Mouse (Mus musculus) gonadal fat pad, adult 2 months (tissue): ENCODE results near the gene Zfp3. TPM values are rescaled to one million over a fixed set of nuclear protein-coding genes. Genes with fewer than 3 reads are reported as not detected.

Experiments
- DNase-seq: peaks from one replicate; pipeline ENCODE4 v3.0.0-alpha.2; 2012; ENCODE audit warnings: low read depth
- polyA plus RNA-seq: library from polyadenylated mRNA; depleted of rRNA; stranded (reverse); fragments of >200 nt; gene quantifications from 2 replicates; pipeline ENCODE4 v1.2.3, GENCODE M21; 2012; rRNA removed

Gene Zfp3
- polyA plus RNA-seq, 1 experiment, result 2.9 TPM

GRCm38 (mm10) chr11:70807630-70808029, 43.6 kb downstream of the Zfp3 start:
- no peak for DNase-seq

- DNase-seq, result no peak
These were observed 44.1 kb downstream of the Zfp3 start for GRCm38 (mm10) chr11:70808101-70808500.

DNA sequence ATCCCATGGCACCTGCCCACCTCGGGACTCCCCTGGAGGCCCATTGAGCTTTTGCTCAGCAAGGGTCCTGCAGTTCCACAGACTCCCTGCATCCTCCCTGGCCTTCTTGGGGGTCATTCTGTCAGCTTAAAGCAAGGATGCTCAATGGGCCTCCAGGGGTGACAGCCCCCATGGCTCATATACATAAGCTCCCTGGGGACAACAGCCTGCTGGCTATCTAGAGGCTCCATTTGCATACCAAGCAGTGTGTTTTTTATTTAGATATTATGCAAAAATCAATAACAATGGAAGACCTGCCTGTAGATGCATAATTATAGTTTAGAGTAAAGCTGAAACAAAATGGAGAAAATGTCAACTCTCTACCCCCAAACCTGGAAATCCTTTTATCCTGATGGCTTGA, 45.0 kb downstream of the Zfp3 start:
- no peak for DNase-seq

- DNase-seq, result no peak
These were observed 47.0 kb downstream of the Zfp3 start for GRCm38 (mm10) chr11:70811041-70811440.

DNA sequence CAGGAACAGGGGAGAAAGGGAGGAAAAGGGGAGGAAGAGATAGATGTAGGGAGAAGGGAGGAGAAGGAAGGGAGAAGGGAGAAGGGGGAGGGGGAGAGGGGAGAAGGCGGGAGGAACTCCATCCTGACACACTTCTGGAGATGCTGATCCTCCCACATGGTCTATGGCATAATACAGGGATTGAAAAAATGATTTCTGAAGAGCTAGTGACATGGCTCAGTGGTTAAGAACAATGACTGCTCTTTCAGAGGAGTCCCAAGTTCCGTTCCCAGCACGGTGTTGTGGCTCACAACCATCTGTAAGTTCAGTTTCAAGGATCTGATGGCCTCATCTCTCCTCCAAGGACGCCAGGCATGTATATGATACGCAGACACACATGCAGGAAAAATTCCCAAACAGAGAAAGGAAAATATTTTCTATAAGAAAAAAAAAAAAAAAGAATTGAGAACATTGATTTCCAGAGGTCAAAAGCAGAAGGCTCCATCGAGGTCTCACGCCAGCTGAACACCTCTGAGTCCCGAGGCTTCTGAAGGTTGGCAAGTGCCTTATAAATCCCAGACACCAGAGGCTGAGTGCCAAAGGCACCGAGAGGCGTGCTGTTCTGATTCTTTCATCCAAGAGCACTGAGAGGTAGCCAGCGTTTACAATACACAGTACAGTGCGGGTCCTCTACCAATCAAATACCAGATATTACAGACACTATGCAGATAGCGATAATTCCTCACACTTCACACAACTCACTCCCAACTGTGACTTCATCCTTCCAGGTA, 47.6 kb downstream of the Zfp3 start:
- DNase-seq, result no peak

GRCm38 (mm10) chr11:70812365-70812764, 48.4 kb downstream of the Zfp3 start, which contains the start of gene Scimp:
TSS of gene Scimp (minus strand) at chr11:70812586.
- DNase-seq, result no peak

DNA sequence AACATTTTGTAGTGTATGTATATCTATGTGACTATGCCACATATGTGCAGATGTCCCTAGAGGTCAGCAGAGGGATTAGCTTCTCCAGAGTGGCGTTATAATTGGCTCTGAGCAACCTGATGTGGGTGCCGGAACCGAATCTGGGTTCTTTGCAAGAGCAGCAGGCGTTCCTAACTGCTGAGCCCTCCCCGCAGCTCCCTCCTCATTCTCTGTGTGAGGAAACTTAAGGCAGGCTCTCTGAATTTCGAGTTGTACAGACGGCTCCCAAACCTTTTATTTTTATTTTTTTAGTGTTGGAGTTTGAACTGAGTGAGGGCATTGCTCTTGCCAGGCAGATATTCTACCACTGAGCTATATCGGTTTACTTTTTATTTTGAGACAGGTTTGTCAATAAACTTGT, 51.1 kb downstream of the Zfp3 start:
- no peak for DNase-seq

- no peak for DNase-seq
These were observed 51.6 kb downstream of the Zfp3 start for GRCm38 (mm10) chr11:70815498-70816078.

DNA sequence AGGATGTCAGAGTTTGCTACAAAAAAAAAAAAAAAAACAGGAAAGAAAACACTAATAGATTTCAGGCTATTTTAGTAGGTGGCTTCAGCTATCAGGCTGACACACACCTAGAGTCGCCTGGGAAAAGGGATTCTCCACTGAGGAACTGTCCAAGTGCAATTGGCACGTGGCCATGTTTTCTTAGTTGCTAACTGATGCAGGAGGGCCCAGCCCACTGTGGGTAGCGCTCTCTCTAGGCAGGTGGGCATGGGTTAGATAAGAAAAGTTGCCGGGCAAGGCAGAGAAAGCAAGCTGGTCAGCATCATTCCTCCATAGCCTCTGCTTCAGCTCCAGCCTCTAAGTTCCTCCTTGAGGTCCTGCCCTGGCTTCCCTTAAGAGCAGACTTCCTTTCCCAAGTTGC, 52.8 kb downstream of the Zfp3 start:
- DNase-seq, result no peak

GRCm38 (mm10) chr11:70820120-70820519, 56.1 kb downstream of the Zfp3 start:
- no peak for DNase-seq

DNA sequence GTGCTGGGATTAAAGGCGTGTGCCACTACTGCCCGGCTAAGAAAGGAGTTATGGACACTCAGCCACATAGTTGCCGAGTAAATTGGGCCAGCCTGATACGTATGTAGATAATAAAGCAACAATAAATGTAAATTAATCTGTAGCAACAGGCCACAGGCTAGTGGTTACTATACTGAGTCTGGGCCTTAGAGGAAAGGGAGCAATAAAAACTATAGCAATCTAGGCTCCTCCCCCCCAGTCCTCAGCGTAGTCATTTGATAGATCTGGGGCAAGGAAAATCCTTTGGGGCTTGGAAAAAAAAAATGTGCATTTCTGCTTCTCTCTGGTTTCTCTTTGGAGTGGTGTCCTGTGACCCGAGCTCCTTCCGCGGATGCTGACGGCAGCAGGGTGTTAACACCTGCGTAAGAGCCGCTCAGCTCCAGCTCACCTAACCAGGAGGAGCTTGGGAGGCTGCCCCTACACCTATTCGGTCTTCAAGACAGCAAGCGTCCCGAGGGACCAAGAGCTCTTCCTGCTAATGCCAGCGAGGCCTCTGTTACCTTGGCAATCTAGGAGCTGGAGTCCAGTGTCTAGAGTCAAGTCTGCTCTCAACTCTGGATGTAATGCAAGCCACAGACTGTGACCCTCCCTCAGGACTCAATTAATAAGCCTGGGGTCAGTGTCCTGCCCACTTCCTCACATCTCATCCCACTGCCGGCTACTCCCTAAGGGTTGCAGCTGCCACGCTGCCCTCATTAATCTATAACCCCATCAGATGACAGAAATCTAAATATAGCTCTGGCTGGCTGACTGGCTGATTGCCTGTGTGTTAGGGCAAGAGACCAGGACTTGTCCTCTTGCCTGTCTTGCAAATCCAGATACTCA, 58.0 kb downstream of the Zfp3 start:
- DNase-seq, result no peak

Other genes with a start within 250 kb of the Zfp3 start
- gene Vmo1, start 249.6 kb upstream of the Zfp3 start, polyA plus RNA-seq, result 0.29 TPM in 1 of 2 replicates, not detected in the other
- 0.36 TPM in 1 of 2 replicates, not detected in the other for gene Gltpd2, start 245.0 kb upstream of the Zfp3 start, polyA plus RNA-seq
- gene Psmb6, start 238.8 kb upstream of the Zfp3 start, polyA plus RNA-seq, result 382 and 410 TPM in 2 replicates
- gene Gm40193, start 231.3 kb upstream of the Zfp3 start, polyA plus RNA-seq, result not detected in 2 replicates
- 27.0 and 28.1 TPM in 2 replicates for gene Pld2, start 224.1 kb upstream of the Zfp3 start, polyA plus RNA-seq
- 78.8 and 86.9 TPM in 2 replicates for gene Mink1, start 201.3 kb upstream of the Zfp3 start, polyA plus RNA-seq
- gene 4930544D05Rik, start 148.4 kb upstream of the Zfp3 start, polyA plus RNA-seq, result 5.1 and 7.1 TPM in 2 replicates
- 0.28 and 0.57 TPM in 2 replicates for gene Chrne, start 145.0 kb upstream of the Zfp3 start, polyA plus RNA-seq
- 0.08 and 0.29 TPM in 2 replicates for gene Gp1ba, start 125.1 kb upstream of the Zfp3 start, polyA plus RNA-seq
- gene Rnf167, start 117.0 kb upstream of the Zfp3 start, polyA plus RNA-seq, result 93.2 and 93.4 TPM in 2 replicates
- gene Slc25a11, start 116.7 kb upstream of the Zfp3 start, polyA plus RNA-seq, result 164 and 171 TPM in 2 replicates
- 614 and 704 TPM in 2 replicates for gene Pfn1, start 109.6 kb upstream of the Zfp3 start, polyA plus RNA-seq
- gene Eno3, start 107.0 kb upstream of the Zfp3 start, polyA plus RNA-seq, result 21.6 and 21.9 TPM in 2 replicates
- 45.7 and 61.0 TPM in 2 replicates for gene Spag7, start 94.8 kb upstream of the Zfp3 start, polyA plus RNA-seq
- gene Camta2, start 76.1 kb upstream of the Zfp3 start, polyA plus RNA-seq, result 17.7 and 29.9 TPM in 2 replicates
- gene Inca1, start 64.1 kb upstream of the Zfp3 start, polyA plus RNA-seq, result 11.9 and 12.4 TPM in 2 replicates
- gene Kif1c, start 63.7 kb upstream of the Zfp3 start, polyA plus RNA-seq, result 98.2 and 102 TPM in 2 replicates
- gene Scimp, start 48.4 kb downstream of the Zfp3 start, polyA plus RNA-seq, result 0.65 and 0.92 TPM in 2 replicates
- 4.4 and 5.1 TPM in 2 replicates for gene Rabep1, start 80.6 kb downstream of the Zfp3 start, polyA plus RNA-seq
- 40.4 and 41.3 TPM in 2 replicates for gene Nup88, start 205.8 kb downstream of the Zfp3 start, polyA plus RNA-seq
- 24.9 and 31.1 TPM in 2 replicates for gene Rpain, start 206.0 kb downstream of the Zfp3 start, polyA plus RNA-seq
- gene C1qbp, start 218.8 kb downstream of the Zfp3 start, polyA plus RNA-seq, result 52.6 and 75.7 TPM in 2 replicates
- 28.1 and 30.8 TPM in 2 replicates for gene Dhx33, start 240.2 kb downstream of the Zfp3 start, polyA plus RNA-seq